Comparison of ENCODE assay signal across 13 mouse cellular contexts in genomic region chr3:34532451-34532850, GRCm38 (mm10).
DNase-seq lines count a peak whose midpoint lies in the region; ATAC-seq and TF ChIP-seq lines count a peak whose summit lies in the region.
"Had no signal": no experiment of that assay in that cellular context is flagged by ENCODE, and none has a peak within 500 bp of the region (broad histone marks: within the 10 kb centered on the region; RNA-seq: fewer than 3 reads in every experiment).

No protein-coding gene starts in this region.

- no peak overlapping the region for H3K27ac ChIP-seq in limb, embryonic 14.5 days (replicated peaks; ENCODE audit: low read depth, low read length)
- H3K27ac ChIP-seq: heart, embryonic 15.5 days; macrophage had no signal

- H3K4me3 ChIP-seq in limb, embryonic 14.5 days (replicated peaks; ENCODE audit: low read length) = no peak overlapping the region
- H3K4me3 ChIP-seq: heart, embryonic 15.5 days had no signal

- H3K4me1 ChIP-seq in limb, embryonic 14.5 days (ENCODE audit: control insufficient read depth, insufficient read depth, low read length) = 0 out of 2 replicates have a peak, but pooled peaks cover 9% of the 10 kb centered on the region
- H3K4me1 ChIP-seq: heart, embryonic 15.5 days had no signal

- no peak overlapping the region for H3K4me2 ChIP-seq in limb, embryonic 14.5 days (replicated peaks; ENCODE audit: low read depth, low read length, severe bottlenecking)
- H3K4me2 ChIP-seq: heart, embryonic 15.5 days; liver, embryonic 11.5 days had no signal

- peak; percentile 12; the same call in 1 of the 2 replicates for ATAC-seq in limb, embryonic 14.5 days (ENCODE audit: low FRiP score, low read depth)

- H3K36me3 ChIP-seq in limb, embryonic 14.5 days (ENCODE audit: control insufficient read depth, insufficient read depth, low read length) = no peaks in the 10 kb centered on the region
- H3K36me3 ChIP-seq: heart, embryonic 15.5 days had no signal

- DNase-seq in embryo, embryonic 10.5 days (ENCODE audit: low spot score) = peak; percentile 15
- no peak for DNase-seq in embryo, embryonic 10 days (ENCODE audit: low spot score)
- DNase-seq in right cerebral cortex, adult 18-20 months = peak; percentile 26
- DNase-seq in right cerebral cortex, postnatal 4 days = no peak
- DNase-seq in limb, embryonic 14.5 days (ENCODE audit: low spot score) = no peak
- no peak for DNase-seq in thymus, postnatal 0 days (ENCODE audit: low spot score)
- DNase-seq in right cerebral cortex, postnatal 36 days (ENCODE audit: low spot score in 2 of 2) = no peak
- no peak for DNase-seq in testis, postnatal 14 days (ENCODE audit: low spot score)
- DNase-seq: adrenal gland, postnatal 14 days; kidney, postnatal 10 days had no signal

- no peak for TF ChIP-seq POLR2A in limb, embryonic 14.5 days (IDR thresholded peaks at IDR 0.05; ENCODE audit: borderline replicate concordance, extremely low read depth, insufficient read depth, insufficient read length)

- no peak overlapping the region for H3K9ac ChIP-seq in limb, embryonic 14.5 days (ENCODE audit: low read depth, low read length, severe bottlenecking)
- H3K9ac ChIP-seq: heart, embryonic 15.5 days had no signal

- WGBS in limb, embryonic 14.5 days = 81% methylated on average over 3 of the region's 3 CpGs

- H3K9me3 ChIP-seq in limb, embryonic 14.5 days (ENCODE audit: control insufficient read depth, low read length) = peaks cover under 1% of the 10 kb centered on the region; the same call in 1 of the 2 replicates
- H3K9me3 ChIP-seq: heart, embryonic 15.5 days had no signal

- no peaks in the 10 kb centered on the region for H3K27me3 ChIP-seq in limb, embryonic 14.5 days (ENCODE audit: control insufficient read depth, insufficient read depth, low read length)
- H3K27me3 ChIP-seq: heart, embryonic 15.5 days had no signal

Comparison
In these comparisons a context has a peak if more than half of its experiments do, and no peak if none do; other contexts are left out.
1. DNase-seq: peak in embryo, embryonic 10.5 days (single experiment) and right cerebral cortex, adult 18-20 months (single experiment); none in embryo, embryonic 10 days (single experiment), right cerebral cortex, postnatal 4 days (single experiment), limb, embryonic 14.5 days (single experiment), thymus, postnatal 0 days (single experiment), right cerebral cortex, postnatal 36 days (0 of 2) and testis, postnatal 14 days (single experiment).